Mouse (Mus musculus): Measurements from ENCODE around the gene Agpat4. TPM values are rescaled to one million over a fixed set of nuclear protein-coding genes. Genes with fewer than 3 reads are reported as not detected.

Gene Agpat4
- polyA plus RNA-seq, 1 experiment, result 25.3 TPM

GRCm38 (mm10) chr17:12161877-12162276, 43.4 kb downstream of the Agpat4 start:
- H3K27me3 ChIP-seq (ENCODE audit: control insufficient read depth, insufficient read depth, insufficient read length), result no peaks in the 10 kb centered on the region
- peaks cover 4% of the 10 kb centered on the region for H3K79me3 ChIP-seq (ENCODE audit: low read depth)
- no peak overlapping the region for H3K4me3 ChIP-seq (ENCODE audit: insufficient read depth, poor library complexity, severe bottlenecking)
- H3K36me3 ChIP-seq (ENCODE audit: control insufficient read depth, insufficient read depth), result no peaks in the 10 kb centered on the region
- no peak overlapping the region for H3ac ChIP-seq (ENCODE audit: control insufficient read depth, insufficient read length, low read depth)
- H3K79me2 ChIP-seq (ENCODE audit: control insufficient read depth, insufficient read depth), result peaks cover 6% of the 10 kb centered on the region
- TF ChIP-seq CEBPB (IDR thresholded peaks at IDR 0.05; ENCODE audit: low read depth) (no peak), FOSL1 (IDR thresholded peaks at IDR 0.05; ENCODE audit: insufficient read depth, low read length, poor library complexity, severe bottlenecking) (no peak), MYOD1 (IDR thresholded peaks at IDR 0.05; ENCODE audit: control insufficient read depth, insufficient read length, low read depth) (no peak), USF1 (IDR thresholded peaks at IDR 0.05; ENCODE audit: low read depth) (no peak), CTCF (IDR thresholded peaks at IDR 0.05; ENCODE audit: control insufficient read depth, insufficient read depth, insufficient read length) (no peak), MAX (IDR thresholded peaks at IDR 0.05) (no peak)

- Histone ChIP-seq H3K27me3 (ENCODE audit: control insufficient read depth, insufficient read depth, insufficient read length) (no peaks in the 10 kb centered on the region), H3K79me3 (ENCODE audit: low read depth) (peaks cover 5% of the 10 kb centered on the region), H3K79me2 (ENCODE audit: control insufficient read depth, insufficient read depth) (peaks cover 6% of the 10 kb centered on the region), H3K36me3 (ENCODE audit: control insufficient read depth, insufficient read depth) (no peaks in the 10 kb centered on the region), H3ac (ENCODE audit: control insufficient read depth, insufficient read length, low read depth) (no peak overlapping the region), H3K4me3 (ENCODE audit: insufficient read depth, poor library complexity, severe bottlenecking) (no peak overlapping the region)
- TF ChIP-seq FOSL1 (IDR thresholded peaks at IDR 0.05; ENCODE audit: insufficient read depth, low read length, poor library complexity, severe bottlenecking), result no peak
- TF ChIP-seq MYOD1 (IDR thresholded peaks at IDR 0.05; ENCODE audit: control insufficient read depth, insufficient read length, low read depth), result no peak
- TF ChIP-seq CEBPB (IDR thresholded peaks at IDR 0.05; ENCODE audit: low read depth), result no peak
- TF ChIP-seq USF1 (IDR thresholded peaks at IDR 0.05; ENCODE audit: low read depth), result no peak
- TF ChIP-seq CTCF (IDR thresholded peaks at IDR 0.05; ENCODE audit: control insufficient read depth, insufficient read depth, insufficient read length), result no peak
- no peak for TF ChIP-seq MAX (IDR thresholded peaks at IDR 0.05)
- TF ChIP-seq MYOG (IDR thresholded peaks at IDR 0.05; ENCODE audit: control insufficient read depth, extremely low read depth, insufficient read length), result no peak
Measured at GRCm38 (mm10) chr17:12162824-12163223, 44.3 kb downstream of the Agpat4 start.

- H3K4me3 ChIP-seq (ENCODE audit: insufficient read depth, poor library complexity, severe bottlenecking), result no peak overlapping the region
- no peak for TF ChIP-seq MYOD1 (IDR thresholded peaks at IDR 0.05; ENCODE audit: control insufficient read depth, insufficient read length, low read depth)
- TF ChIP-seq MAX (IDR thresholded peaks at IDR 0.05), result no peak
- no peaks in the 10 kb centered on the region for H3K27me3 ChIP-seq (ENCODE audit: control insufficient read depth, insufficient read depth, insufficient read length)
- H3K79me3 ChIP-seq (ENCODE audit: low read depth), result peaks cover 5% of the 10 kb centered on the region
- H3K79me2 ChIP-seq (ENCODE audit: control insufficient read depth, insufficient read depth), result peaks cover 6% of the 10 kb centered on the region
- no peak overlapping the region for H3ac ChIP-seq (ENCODE audit: control insufficient read depth, insufficient read length, low read depth)
- H3K36me3 ChIP-seq (ENCODE audit: control insufficient read depth, insufficient read depth), result no peaks in the 10 kb centered on the region
Measured at GRCm38 (mm10) chr17:12163403-12163802, 44.9 kb downstream of the Agpat4 start.

- TF ChIP-seq MYOG (IDR thresholded peaks at IDR 0.05; ENCODE audit: control insufficient read depth, extremely low read depth, insufficient read length) (no peak), FOSL1 (IDR thresholded peaks at IDR 0.05; ENCODE audit: insufficient read depth, low read length, poor library complexity, severe bottlenecking) (no peak), CEBPB (IDR thresholded peaks at IDR 0.05; ENCODE audit: low read depth) (no peak), USF1 (IDR thresholded peaks at IDR 0.05; ENCODE audit: low read depth) (no peak), MYOD1 (IDR thresholded peaks at IDR 0.05; ENCODE audit: control insufficient read depth, insufficient read length, low read depth) (no peak), MAX (IDR thresholded peaks at IDR 0.05) (no peak), CTCF (IDR thresholded peaks at IDR 0.05; ENCODE audit: control insufficient read depth, insufficient read depth, insufficient read length) (no peak)
- no peaks in the 10 kb centered on the region for H3K27me3 ChIP-seq (ENCODE audit: control insufficient read depth, insufficient read depth, insufficient read length)
- peaks cover 6% of the 10 kb centered on the region for H3K79me2 ChIP-seq (ENCODE audit: control insufficient read depth, insufficient read depth)
- no peak overlapping the region for H3ac ChIP-seq (ENCODE audit: control insufficient read depth, insufficient read length, low read depth)
- no peaks in the 10 kb centered on the region for H3K36me3 ChIP-seq (ENCODE audit: control insufficient read depth, insufficient read depth)
- H3K4me3 ChIP-seq (ENCODE audit: insufficient read depth, poor library complexity, severe bottlenecking), result no peak overlapping the region
- peaks cover 5% of the 10 kb centered on the region for H3K79me3 ChIP-seq (ENCODE audit: low read depth)
Measured at GRCm38 (mm10) chr17:12163903-12164302, 45.4 kb downstream of the Agpat4 start.

- H3K27me3 ChIP-seq (ENCODE audit: control insufficient read depth, insufficient read depth, insufficient read length), result no peaks in the 10 kb centered on the region
- H3ac ChIP-seq (ENCODE audit: control insufficient read depth, insufficient read length, low read depth), result no peak overlapping the region
- TF ChIP-seq USF1 (IDR thresholded peaks at IDR 0.05; ENCODE audit: low read depth), result no peak
- TF ChIP-seq MYOD1 (IDR thresholded peaks at IDR 0.05; ENCODE audit: control insufficient read depth, insufficient read length, low read depth), result no peak
- no peak for TF ChIP-seq MYOG (IDR thresholded peaks at IDR 0.05; ENCODE audit: control insufficient read depth, extremely low read depth, insufficient read length)
- no peak for TF ChIP-seq CTCF (IDR thresholded peaks at IDR 0.05; ENCODE audit: control insufficient read depth, insufficient read depth, insufficient read length)
- peaks cover 5% of the 10 kb centered on the region for H3K79me3 ChIP-seq (ENCODE audit: low read depth)
- peaks cover 6% of the 10 kb centered on the region for H3K79me2 ChIP-seq (ENCODE audit: control insufficient read depth, insufficient read depth)
- no peak overlapping the region for H3K4me3 ChIP-seq (ENCODE audit: insufficient read depth, poor library complexity, severe bottlenecking)
- H3K36me3 ChIP-seq (ENCODE audit: control insufficient read depth, insufficient read depth), result no peaks in the 10 kb centered on the region
Measured at GRCm38 (mm10) chr17:12164507-12164906, 46.0 kb downstream of the Agpat4 start.

- Histone ChIP-seq H3K27me3 (ENCODE audit: control insufficient read depth, insufficient read depth, insufficient read length) (no peaks in the 10 kb centered on the region), H3ac (ENCODE audit: control insufficient read depth, insufficient read length, low read depth) (no peak overlapping the region), H3K36me3 (ENCODE audit: control insufficient read depth, insufficient read depth) (no peaks in the 10 kb centered on the region), H3K4me3 (ENCODE audit: insufficient read depth, poor library complexity, severe bottlenecking) (no peak overlapping the region), H3K79me3 (ENCODE audit: low read depth) (peaks cover 5% of the 10 kb centered on the region), H3K79me2 (ENCODE audit: control insufficient read depth, insufficient read depth) (peaks cover 12% of the 10 kb centered on the region)
- TF ChIP-seq USF1 (IDR thresholded peaks at IDR 0.05; ENCODE audit: low read depth), result no peak
- TF ChIP-seq MAX (IDR thresholded peaks at IDR 0.05), result no peak
- no peak for TF ChIP-seq MYOG (IDR thresholded peaks at IDR 0.05; ENCODE audit: control insufficient read depth, extremely low read depth, insufficient read length)
- TF ChIP-seq FOSL1 (IDR thresholded peaks at IDR 0.05; ENCODE audit: insufficient read depth, low read length, poor library complexity, severe bottlenecking), result no peak
- TF ChIP-seq CTCF (IDR thresholded peaks at IDR 0.05; ENCODE audit: control insufficient read depth, insufficient read depth, insufficient read length), result no peak
- TF ChIP-seq CEBPB (IDR thresholded peaks at IDR 0.05; ENCODE audit: low read depth), result no peak
- no peak for TF ChIP-seq MYOD1 (IDR thresholded peaks at IDR 0.05; ENCODE audit: control insufficient read depth, insufficient read length, low read depth)
Measured at GRCm38 (mm10) chr17:12165009-12165695, 46.6 kb downstream of the Agpat4 start.
